Mouse (Mus musculus) neural tube, embryonic 10.5 days (tissue): Measurements from ENCODE around the gene Dip2b.
A peak's percentile ranks its signal among the peaks of the same experiment; 100 is the strongest.

ENCODE experiments used
- DNase-seq: peaks from one replicate; pipeline ENCODE4 v3.0.0-alpha.2; 2017; ENCODE audit warnings: low spot score; ENCODE audit errors: extremely low spot score

The Dip2b gene

DNA sequence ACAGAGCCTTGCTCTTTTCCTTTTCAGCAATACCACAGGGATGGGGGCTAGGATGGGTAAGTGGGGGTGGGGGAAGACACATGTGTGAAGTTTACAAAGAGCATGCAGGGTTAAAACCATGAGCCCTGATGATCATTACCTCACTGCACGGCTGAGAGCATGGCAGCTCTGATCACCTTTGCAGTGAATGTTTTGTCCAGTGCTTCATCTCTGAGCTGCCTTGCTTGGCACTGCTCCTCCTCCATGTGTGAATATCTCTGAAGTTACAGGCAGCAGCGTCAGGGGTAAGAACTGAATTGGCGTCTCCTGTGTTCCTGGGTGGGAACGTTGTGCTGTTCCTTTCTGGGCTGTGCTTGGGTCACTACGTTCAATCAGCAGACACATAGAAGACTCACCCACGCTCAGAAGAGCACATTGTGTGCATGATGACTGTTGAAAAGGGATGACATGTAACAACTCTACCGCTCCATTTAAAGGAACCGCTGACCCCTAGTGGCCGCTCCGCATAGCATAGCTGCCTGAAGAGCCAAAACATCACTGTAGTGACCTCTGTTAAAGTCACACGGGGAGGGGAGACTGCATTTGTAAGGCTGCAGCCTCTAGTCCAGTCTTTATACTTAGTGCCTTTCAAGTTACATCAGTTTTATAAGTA is 88.1 kb downstream of the Dip2b start:
- DNase-seq: peak; percentile 80

DNA sequence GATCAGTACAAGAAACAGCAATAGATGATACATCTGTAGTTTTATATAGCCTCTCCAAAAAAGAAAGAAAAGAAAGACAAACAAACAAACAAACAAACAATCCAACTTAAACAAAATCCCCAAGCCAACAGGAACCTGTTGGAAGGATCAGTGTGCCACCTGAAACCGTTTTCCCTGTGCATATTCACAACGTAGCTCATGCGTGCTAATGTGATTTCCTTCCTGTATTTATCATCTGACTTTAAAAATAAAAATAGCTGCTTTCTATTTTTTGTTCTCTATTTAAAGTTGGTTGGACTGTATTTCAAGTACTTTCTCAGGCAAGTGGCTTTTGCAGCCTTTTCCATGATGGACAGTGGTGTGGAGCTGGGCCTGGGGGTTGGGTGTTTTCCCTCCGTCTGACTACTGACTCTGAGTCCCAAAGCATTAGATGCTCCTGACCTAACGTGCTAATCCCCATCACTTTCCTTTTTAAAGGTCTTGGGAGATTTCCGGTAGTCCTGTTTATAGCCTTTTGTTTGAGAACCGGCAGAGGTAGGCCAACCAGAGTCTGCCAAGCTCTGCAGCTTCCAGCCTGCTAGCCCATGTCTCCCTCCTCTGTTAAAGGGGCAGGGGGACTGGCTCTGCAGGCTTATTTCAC is 90.8 kb downstream of the Dip2b start:
- DNase-seq: no peak

DNA sequence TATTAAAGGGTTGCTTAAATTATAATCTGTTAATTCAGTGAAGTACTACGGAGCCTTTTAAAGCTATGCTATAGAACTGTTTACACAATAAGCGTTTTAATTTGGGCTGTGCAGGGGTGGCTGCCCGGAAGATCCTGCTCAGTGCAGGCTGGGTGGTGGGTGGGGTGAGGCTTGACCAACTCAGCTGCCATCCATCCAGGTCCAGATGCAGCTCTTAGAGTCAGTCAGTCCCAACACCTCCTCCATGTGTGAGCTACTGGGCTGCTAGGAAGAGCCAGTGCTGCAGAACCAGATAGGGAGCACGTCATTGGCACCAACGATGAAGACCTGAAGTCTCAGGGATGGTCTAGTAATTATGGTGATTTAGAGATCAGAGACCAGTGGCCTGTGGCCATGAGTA is 101.2 kb downstream of the Dip2b start:
- no peak for DNase-seq

DNA sequence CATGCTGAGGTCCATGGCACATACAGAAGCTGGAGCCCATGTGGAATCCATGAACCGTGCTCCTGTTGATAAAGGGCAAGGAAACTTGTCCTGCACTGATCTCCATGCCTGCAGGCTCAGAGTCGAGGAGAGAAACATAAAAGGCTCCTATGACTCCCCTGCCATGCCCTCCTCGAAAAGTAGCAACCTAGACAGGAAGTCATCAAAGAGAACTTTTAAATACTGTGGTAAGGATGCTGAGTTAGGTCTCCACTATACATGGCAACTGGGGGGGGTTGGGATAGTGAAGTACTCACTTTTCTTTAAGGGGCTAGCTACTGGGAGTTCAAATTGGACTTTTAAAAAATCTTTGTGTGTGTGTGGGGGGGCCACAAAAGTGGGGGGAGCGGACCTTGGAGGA is 102.0 kb downstream of the Dip2b start:
- no peak for DNase-seq

- DNase-seq: no peak
Observed at GRCm38 (mm10) chr15:100143091-100143801, 104.8 kb downstream of the Dip2b start.

GRCm38 (mm10) chr15:100144854-100145824 is 106.7 kb downstream of the Dip2b start:
- DNase-seq: no peak

DNA sequence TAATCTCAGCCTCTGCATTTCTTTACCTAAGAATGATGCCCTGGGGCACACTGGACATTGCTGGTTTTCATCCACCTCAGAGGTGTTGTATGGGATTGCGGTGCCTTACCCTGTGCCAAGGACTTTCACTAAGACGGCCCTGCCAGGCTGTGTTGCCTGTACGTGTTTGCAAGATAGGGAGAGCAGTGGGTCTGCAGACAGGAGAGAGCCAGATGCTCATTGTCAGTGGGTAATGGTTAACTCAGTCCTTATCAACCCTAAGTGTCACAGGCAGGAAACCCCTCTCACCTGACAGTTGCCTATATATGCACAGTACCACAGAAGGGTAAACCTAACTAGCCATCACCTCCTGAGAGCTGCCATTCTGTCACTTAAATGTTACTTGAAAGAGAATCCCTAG is 107.5 kb downstream of the Dip2b start:
- no peak for DNase-seq

DNA sequence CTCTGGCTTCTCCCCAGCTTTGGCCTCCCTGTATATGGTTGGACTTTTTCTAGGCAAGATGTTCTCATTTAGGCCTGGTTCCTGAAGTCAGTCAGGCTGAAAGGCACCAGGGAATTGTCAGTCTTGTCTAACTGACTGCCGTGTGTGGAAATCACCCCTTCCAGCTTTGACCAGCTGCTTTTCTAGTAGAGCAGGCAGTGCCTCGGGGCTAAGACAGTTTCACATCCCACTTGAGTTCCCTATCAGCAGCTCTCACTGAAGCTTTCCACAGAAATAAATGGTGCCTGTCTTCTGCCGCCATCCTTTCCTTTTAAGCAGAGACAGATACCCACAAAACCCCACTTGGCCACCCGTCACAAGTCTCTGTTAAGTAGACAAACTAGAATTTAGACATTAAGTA is 112.1 kb downstream of the Dip2b start:
- no peak for DNase-seq

DNA sequence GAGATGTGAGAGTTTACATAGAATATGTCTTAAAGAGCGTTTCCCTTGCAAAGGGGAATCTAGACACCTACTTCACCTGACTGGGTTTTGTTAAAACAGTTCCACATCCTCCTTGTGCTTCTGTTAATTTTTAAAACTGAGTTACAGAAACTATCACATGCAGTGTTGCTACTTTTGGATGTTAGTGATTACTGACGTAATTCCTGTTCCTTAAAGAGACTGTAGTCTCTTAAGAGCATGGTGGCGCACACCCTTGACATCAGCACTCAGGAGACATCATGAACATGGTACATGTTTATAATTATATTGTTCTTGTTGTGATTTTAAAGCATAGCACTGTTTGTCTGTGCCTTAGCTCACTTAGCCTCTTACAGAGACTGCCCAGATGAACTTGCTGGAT is 113.9 kb downstream of the Dip2b start:
- no peak for DNase-seq

GRCm38 (mm10) chr15:100153024-100153423 is 114.6 kb downstream of the Dip2b start:
- DNase-seq: no peak

- DNase-seq: no peak
Observed at GRCm38 (mm10) chr15:100156095-100156707, 117.7 kb downstream of the Dip2b start.

DNA sequence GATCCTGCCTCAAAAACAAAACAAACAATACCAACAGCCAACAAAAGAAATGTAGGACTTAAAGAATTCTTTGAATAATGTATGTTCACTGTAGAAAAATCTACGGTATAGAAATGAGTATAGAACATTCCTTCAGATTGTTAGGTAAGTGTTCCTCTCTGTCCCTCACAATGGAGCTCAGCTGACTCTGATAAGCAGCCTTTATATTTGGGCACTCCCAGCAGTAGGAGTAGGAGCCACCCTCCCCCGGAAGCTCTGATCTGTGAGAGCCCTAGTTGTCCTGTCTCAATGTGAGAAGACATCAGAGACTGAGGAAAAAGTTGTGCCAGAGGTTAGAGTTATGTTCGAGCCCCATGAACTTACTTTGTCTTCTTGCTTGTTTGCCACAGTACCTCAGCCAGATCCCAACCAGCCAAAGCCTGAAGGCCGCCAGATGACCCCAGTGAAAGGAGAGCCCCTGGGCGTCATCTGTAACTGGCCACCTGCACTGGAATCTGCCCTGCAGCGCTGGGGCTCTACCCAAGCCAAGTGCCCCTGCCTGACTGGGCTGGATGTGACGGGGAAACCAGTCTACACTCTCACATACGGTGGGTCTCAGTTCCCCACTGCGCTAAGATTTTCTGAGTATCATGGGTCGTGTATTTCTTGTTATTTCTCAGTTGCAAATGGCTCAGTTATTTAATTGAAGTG is 118.5 kb downstream of the Dip2b start:
- DNase-seq: no peak

- DNase-seq: no peak
Observed at GRCm38 (mm10) chr15:100158985-100159384, 120.5 kb downstream of the Dip2b start.

- no peak for DNase-seq
Observed at GRCm38 (mm10) chr15:100161747-100162280, 123.3 kb downstream of the Dip2b start.

GRCm38 (mm10) chr15:100163381-100164051 is 125.1 kb downstream of the Dip2b start:
- no peak for DNase-seq

DNA sequence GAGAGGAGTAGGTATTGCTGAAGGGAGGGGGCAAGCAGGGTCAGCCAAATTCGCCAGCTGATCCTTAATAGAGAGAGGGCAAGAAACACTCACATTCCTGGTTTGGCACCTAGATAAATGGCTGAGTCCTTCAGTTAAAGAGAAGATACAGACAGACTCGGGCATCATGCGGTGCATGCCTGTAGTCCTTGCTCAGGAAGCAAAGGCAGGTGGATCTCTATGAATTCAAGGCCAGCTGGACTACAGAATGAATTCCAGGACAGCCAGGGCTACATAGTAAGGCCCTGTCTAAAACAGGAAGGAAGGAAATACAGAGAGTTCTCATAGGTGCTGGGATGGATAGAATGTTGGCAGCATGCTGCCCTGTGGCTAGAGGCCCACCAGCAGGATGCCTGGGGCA is 128.0 kb downstream of the Dip2b start:
- no peak for DNase-seq

DNA sequence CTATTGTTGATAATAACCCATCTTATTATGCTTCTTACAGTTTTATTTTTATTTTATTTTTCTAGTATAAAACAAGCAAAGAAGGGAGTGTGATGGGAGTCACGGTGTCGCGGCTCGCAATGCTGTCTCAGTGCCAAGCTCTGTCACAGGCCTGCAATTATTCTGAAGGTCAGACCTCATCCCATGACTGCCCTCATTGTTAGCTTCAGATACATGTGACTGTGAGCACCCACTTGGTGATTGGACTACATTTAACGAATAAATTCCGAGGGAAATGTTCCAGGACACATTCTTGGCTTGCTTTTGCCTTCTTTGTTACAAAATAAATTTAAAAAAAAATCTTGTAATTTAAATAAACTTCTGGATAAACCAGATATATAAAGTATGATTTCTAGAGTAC is 129.3 kb downstream of the Dip2b start:
- DNase-seq: no peak

DNA sequence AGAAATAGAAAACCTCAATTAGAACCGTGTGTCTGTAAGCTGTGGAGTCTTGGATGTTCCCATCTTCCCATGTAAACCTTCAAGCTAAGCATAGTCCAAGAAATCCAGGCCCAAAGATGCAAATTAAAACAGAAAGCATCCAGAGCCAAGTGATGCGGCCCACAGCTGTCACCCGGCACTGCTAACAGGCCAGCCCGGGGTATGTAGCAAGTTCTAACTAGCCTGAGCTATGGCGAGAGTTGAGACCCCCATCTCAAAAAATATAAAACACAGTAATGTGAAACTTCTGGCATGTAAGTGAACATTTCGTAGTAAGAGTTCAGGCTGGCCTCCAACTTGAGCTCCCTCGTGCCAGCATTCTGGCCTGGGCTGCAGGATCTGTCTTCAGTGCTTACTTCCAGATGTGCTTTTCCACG is 129.7 kb downstream of the Dip2b start:
- no peak for DNase-seq

- DNase-seq: no peak
Observed at GRCm38 (mm10) chr15:100175176-100175575, 136.7 kb downstream of the Dip2b start.

- DNase-seq: no peak
Observed at GRCm38 (mm10) chr15:100177167-100177566, 138.7 kb downstream of the Dip2b start.
